Mouse (Mus musculus) heart, adult 2 months (tissue): ENCODE results near the gene Kiss1. TPM values are rescaled to one million over a fixed set of nuclear protein-coding genes. Genes with fewer than 3 reads are reported as not detected.

Experiments used
- DNase-seq, 2 experiments: peaks; one replicate each; pipeline ENCODE4 v3.0.0; 2021
- H3K27ac ChIP-seq: fragments of 200-600 bp; 2 replicates; pipeline ENCODE4 v1.8.1; 2022
- H3K27me3 ChIP-seq: fragments of 200-500 bp; 2 replicates; pipeline ENCODE4 v1.6.1; 2012; ENCODE audit warnings: mild to moderate bottlenecking, low read length, inconsistent platforms, mixed read lengths; ENCODE audit not compliant: control insufficient read depth, insufficient read depth
- H3K36me3 ChIP-seq: fragments of 200-500 bp; 2 replicates; pipeline ENCODE4 v1.6.1; 2012; ENCODE audit warnings: low read length, inconsistent platforms; ENCODE audit not compliant: control insufficient read depth, insufficient read depth
- H3K4me1 ChIP-seq: fragments of 200-500 bp; 2 replicates; pipeline ENCODE4 v1.6.1; 2011; ENCODE audit warnings: low read length; ENCODE audit not compliant: control insufficient read depth, insufficient read depth
- H3K4me3 ChIP-seq: fragments of 200-600 bp; 2 replicates; pipeline ENCODE4 v1.8.1; 2022
- H3K79me2 ChIP-seq: fragments of 200-500 bp; replicated peaks from 2 replicates; pipeline ENCODE4 v1.6.1; 2012; ENCODE audit warnings: mild to moderate bottlenecking, inconsistent platforms, low read length, moderate library complexity, mixed read lengths; ENCODE audit not compliant: control insufficient read depth, insufficient read depth
- H3K9ac ChIP-seq: fragments of 200-500 bp; 2 replicates; pipeline ENCODE4 v1.6.1; 2012; ENCODE audit warnings: low read depth, mild to moderate bottlenecking, control low read depth, inconsistent platforms, low read length, mixed read lengths
- CTCF ChIP-seq: fragments of 200-600 bp; IDR thresholded peaks from 2 replicates; pipeline ENCODE4 v1.8.1; 2022; ENCODE audit warnings: antibody characterized with exemption, mild to moderate bottlenecking, moderate library complexity
- EP300 ChIP-seq: fragments of 200-500 bp; IDR thresholded peaks from 2 replicates; pipeline ENCODE4 v1.6.1; 2011; ENCODE audit warnings: low read depth, low read length, control low read depth; ENCODE audit not compliant: insufficient read depth
- POLR2A ChIP-seq: fragments of 200-500 bp; IDR thresholded peaks from 2 replicates; pipeline ENCODE4 v1.6.1; 2011; ENCODE audit warnings: mild to moderate bottlenecking, low read depth, low read length, control low read depth; ENCODE audit not compliant: insufficient read depth
- WGBS: fragments of 180-500 bp; shearing (Covaris S2); methylation state at CpG from one replicate; pipeline ENCODE4 v1.1.7; 2018; 5-methylcytosine and 5-hydroxymethylcytosine counted together
- intact Hi-C: fragments of 180-260 bp; cut with DNase I; formaldehyde crosslinking; loops from one replicate; pipeline ENCODE4 v1.15.1; 2025
- polyA plus RNA-seq: library from polyadenylated mRNA; depleted of rRNA; stranded (reverse); fragments of >200 nt; gene quantifications from 2 replicates; pipeline ENCODE4 v1.2.3, GENCODE M21; 2012; rRNA removed
- total RNA-seq, 2 experiments: library from RNA; stranded (reverse); gene quantifications; 2 replicates each; pipeline ENCODE4 v1.2.3; 2021

Gene Kiss1
- total and polyA plus RNA-seq, 3 experiments: not detected

- H3K9ac ChIP-seq: no peak overlapping the region
- WGBS: 60% methylated on average over 8 of the region's 8 CpGs
- peaks cover 3% of the 10 kb centered on the region; the same call in 1 of the 2 replicates for H3K4me1 ChIP-seq
- no peak for TF ChIP-seq EP300
- TF ChIP-seq POLR2A: no peak
- no peak for TF ChIP-seq CTCF
- no peaks in the 10 kb centered on the region for H3K36me3 ChIP-seq
- no peaks in the 10 kb centered on the region for H3K27me3 ChIP-seq
- H3K4me3 ChIP-seq: no peak overlapping the region
- no peak overlapping the region for H3K27ac ChIP-seq
- DNase-seq: no peak
- intact Hi-C loops: no loop called here
- H3K79me2 ChIP-seq: no peaks in the 10 kb centered on the region
These were observed 50.4 kb downstream of the Kiss1 start for GRCm38 (mm10) chr1:133372113-133372512.

- intact Hi-C loops: no loop called here
- Histone ChIP-seq H3K79me2 (no peaks in the 10 kb centered on the region), H3K4me3 (no peak overlapping the region)
These were observed 54.1 kb downstream of the Kiss1 start for GRCm38 (mm10) chr1:133375696-133376346.

GRCm38 (mm10) chr1:133377547-133377946, 55.9 kb downstream of the Kiss1 start:
- H3K27ac ChIP-seq: no peak overlapping the region
- H3K79me2 ChIP-seq: no peaks in the 10 kb centered on the region
- H3K27me3 ChIP-seq: no peaks in the 10 kb centered on the region
- H3K36me3 ChIP-seq: no peaks in the 10 kb centered on the region
- intact Hi-C loops: no loop called here
- peaks cover 6% of the 10 kb centered on the region for H3K4me1 ChIP-seq
- H3K9ac ChIP-seq: no peak overlapping the region
- H3K4me3 ChIP-seq: no peak overlapping the region
- TF ChIP-seq POLR2A (no peak), EP300 (no peak), CTCF (no peak)
- DNase-seq: no peak
- WGBS: 91% methylated on average over 5 of the region's 5 CpGs

More at GRCm38 (mm10) chr1:133375696-133376346, 54.1 kb downstream of the Kiss1 start:
- Histone ChIP-seq H3K27me3 (no peaks in the 10 kb centered on the region), H3K36me3 (no peaks in the 10 kb centered on the region), H3K27ac (no peak overlapping the region), H3K9ac (no peak overlapping the region), H3K4me1 (peaks cover 5% of the 10 kb centered on the region)
- no peak for TF ChIP-seq EP300
- TF ChIP-seq CTCF: no peak
- TF ChIP-seq POLR2A: no peak
- 71% methylated on average over 10 of the region's 10 CpGs for WGBS
- no peak for DNase-seq

Other genes starting within 250 kb of the Kiss1 start
- 10 to 100 TPM; 21.5 to 22.8 TPM for gene Ppp1r15b, start 190.7 kb upstream of the Kiss1 start, total RNA-seq
- 8.6 and 12.8 TPM in 2 replicates for gene Ppp1r15b, start 190.7 kb upstream of the Kiss1 start, polyA plus RNA-seq
- gene Plekha6, start 157.7 kb upstream of the Kiss1 start, total RNA-seq: 10 to 100 TPM; 51.0 to 67.5 TPM
- 55.2 and 81.4 TPM in 2 replicates for gene Plekha6, start 157.7 kb upstream of the Kiss1 start, polyA plus RNA-seq
- gene Golt1a, start 12.1 kb upstream of the Kiss1 start, total RNA-seq: not detected
- 0.43 TPM in 1 of 2 replicates, not detected in the other for gene Golt1a, start 12.1 kb upstream of the Kiss1 start, polyA plus RNA-seq
- gene Ren1, start 28.6 kb downstream of the Kiss1 start, total RNA-seq: under 1 TPM in 1 of 2 experiments, not detected in 1; 0.14 TPM
- 0.23 and 0.41 TPM in 2 replicates for gene Ren1, start 28.6 kb downstream of the Kiss1 start, polyA plus RNA-seq
- gene Etnk2, start 41.7 kb downstream of the Kiss1 start, total RNA-seq: under 1 TPM; 0.29 to 0.93 TPM
- gene Etnk2, start 41.7 kb downstream of the Kiss1 start, polyA plus RNA-seq: 0.70 and 0.84 TPM in 2 replicates
- 10 to 100 TPM; 15.3 to 16.2 TPM for gene Sox13, start 102.5 kb downstream of the Kiss1 start, total RNA-seq
- 24.7 and 28.5 TPM in 2 replicates for gene Sox13, start 102.5 kb downstream of the Kiss1 start, polyA plus RNA-seq